Mouse (Mus musculus): ENCODE data around the gene Mcm7. TPM values are rescaled to one million over a fixed set of nuclear protein-coding genes. Genes with fewer than 3 reads are reported as not detected.
A peak's percentile ranks its signal among the peaks of the same experiment; 100 is the strongest.

Mcm7 gene
- total RNA-seq, 2 experiments from 2014 or later: 250 to 395 TPM

DNA sequence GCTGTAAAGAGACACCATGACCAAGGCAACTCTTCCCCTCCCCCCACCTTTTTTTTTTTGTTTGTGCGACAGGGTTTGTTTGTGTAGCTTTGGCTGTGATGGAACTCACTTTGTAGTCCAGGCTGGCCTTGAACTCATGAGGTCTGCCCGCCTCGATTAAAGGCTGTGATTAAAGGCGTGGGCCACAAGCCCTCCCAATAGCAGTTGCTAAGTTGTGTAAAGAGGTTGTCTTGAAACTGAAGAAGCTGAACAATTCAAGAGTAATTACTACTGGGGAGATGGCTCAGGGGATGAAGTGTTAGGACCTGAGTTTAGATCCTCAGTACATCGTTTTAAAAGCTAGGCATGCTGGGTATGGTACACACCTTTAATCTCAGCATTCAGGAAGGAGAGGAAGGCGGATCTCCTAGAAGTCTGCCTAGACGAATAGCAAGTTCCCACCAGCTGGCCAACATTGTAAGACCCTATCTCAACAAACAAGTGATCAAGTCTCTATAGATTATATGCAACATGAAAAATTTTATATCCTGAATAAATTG lies 11.9 kb downstream of the Mcm7 start:
- no peak for ATAC-seq (replicated peaks; ENCODE audit: poor library complexity)

DNA sequence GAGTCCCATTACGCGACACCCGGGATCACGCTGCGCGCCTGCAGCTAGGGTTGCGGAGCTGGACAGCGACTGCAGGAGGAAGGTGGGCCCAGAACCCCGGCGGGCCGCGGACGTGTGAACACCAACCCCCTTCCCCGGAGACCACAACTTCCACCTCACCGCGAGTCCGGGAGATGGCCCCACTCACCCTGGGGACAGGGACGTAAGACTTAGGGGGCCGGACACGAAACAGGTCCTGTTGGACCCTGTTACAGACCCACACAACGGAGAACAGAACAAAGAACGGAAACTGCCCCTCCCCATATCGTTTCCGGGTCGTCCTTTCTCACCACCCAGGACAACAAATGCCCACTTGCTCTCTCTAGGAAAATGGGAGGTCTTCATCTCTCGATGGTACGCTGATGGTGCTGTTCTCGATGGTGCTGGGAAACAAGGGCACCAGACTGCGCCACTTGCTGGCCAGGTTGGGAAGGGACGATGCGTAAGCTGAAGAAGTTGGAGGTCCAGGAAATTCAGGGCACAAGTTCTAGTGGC lies 16.7 kb downstream of the Mcm7 start, which contains the start of gene Zfp113:
TSS of gene Zfp113 (minus strand) at position 302 of the 534 bp plus-strand sequence.
- peak; percentile 97 for ATAC-seq (replicated peaks; ENCODE audit: poor library complexity)

DNA sequence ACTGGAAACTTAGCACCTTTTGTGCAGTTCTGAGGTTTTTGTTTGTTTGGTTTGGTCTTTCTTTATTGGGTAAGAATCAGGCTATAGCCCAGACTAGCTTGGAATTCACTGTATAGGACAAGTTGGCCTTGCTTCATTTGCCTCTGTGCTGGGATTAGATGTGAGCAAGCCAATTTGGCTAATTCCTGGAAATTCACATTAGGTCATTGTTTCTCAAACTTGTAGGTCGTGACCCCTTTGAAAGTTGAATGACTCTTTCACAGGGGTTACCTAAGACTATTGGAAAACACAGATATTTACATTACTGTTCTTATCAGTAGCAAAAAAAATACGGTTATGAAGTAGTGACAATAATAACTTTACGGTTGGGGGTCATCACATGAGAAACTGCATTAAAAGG lies 17.8 kb downstream of the Mcm7 start:
- ATAC-seq (replicated peaks; ENCODE audit: poor library complexity): no peak

DNA sequence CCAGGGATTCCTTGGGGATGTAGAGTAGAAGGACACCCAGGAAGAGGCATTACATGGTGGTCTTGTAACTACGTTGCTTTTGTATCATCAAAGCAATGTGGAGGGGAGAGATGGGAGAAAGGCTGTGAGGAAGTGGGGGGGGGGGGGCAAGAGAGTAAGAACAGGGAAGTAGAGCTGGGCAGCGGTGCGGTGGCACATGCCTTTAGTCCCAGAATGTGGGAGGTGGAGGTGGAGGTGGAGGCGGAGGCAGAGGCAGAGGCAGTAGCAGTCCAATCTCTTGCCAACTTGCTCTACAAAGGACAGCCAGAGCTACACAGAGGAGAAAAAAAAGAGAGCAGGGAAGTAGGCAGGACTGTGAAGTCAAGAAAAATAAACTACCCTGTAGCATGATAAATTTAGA lies 33.6 kb downstream of the Mcm7 start:
- peak; percentile 47 for ATAC-seq (replicated peaks; ENCODE audit: poor library complexity)

DNA sequence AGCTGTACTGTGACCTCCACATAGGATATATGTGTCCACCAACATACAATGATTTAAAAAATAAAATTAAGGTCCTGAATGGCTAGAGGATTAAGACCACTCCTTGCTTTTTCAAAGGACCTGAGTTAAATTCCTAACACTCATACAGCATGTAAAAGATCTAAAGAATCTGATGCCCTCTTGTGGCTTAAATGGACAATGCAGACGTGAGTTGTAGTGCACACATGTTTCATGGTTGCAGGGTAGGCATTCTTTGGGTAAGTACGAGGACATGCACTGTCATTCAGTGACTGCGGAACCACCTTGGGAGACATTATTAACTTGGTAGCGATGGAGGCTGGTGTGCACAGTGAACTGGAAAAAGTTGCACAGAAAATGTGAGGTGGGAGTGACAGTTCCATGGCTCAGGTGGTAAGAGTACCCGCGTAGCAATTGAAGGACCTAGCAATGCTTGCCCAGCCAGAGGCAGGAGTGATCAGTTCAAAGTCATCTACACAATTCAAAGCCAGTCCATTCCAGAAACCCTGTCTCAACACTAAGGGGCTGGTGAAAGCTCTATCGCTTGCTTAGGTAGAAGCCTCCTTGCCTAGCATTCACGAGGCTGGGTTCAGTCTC lies 34.2 kb downstream of the Mcm7 start:
- peak; percentile 89 for ATAC-seq (replicated peaks; ENCODE audit: poor library complexity)

DNA sequence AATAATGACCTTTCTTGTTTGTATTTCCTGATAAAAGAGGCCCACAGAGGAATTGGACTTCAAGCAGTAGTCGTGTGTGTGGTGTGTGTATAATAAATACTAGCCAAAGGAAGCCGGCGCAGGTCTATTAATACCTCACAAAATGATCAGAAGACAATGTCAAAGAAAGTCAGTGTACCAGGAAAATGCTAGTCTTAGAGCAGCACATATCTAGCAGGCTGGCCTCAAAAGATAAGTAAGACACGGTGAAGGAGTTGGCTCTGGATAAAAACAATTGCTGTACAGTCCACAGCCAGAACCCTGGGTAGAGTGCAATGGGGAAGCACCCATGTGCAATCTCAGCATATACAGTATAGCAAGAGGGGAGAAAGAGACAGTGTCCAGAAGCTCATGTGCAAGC lies 35.0 kb downstream of the Mcm7 start:
- ATAC-seq (replicated peaks; ENCODE audit: poor library complexity): peak; percentile 76

DNA sequence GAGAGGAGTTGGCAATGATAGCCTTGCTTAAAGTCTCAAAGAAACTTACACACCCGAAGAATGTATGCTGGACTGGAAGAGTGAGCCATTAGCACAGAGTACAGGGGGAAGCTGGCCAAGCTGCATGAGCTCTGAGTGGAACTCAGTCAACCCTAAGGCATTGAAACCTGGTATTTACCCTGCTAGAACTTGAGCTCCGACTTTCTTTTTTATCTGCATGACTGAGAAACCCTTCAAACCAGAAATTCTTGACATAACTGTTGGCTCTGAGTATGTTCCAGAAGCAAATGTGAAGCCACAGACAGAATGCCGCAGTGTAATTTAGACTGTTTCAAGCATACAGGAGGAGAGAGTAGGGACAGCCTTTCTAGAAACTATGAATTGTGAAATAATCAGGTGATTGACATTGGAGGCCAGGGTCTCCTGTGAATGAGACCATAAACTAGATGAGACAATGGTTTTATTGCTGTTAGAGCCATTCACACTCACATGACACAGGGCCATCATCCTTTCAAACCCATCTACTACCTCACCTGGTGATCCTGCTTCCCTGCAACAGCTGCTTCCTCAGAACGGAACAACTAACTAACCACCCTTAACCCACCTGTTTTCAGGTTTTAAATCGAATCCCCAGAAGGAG lies 39.7 kb downstream of the Mcm7 start:
- no peak for ATAC-seq (replicated peaks; ENCODE audit: poor library complexity)

DNA sequence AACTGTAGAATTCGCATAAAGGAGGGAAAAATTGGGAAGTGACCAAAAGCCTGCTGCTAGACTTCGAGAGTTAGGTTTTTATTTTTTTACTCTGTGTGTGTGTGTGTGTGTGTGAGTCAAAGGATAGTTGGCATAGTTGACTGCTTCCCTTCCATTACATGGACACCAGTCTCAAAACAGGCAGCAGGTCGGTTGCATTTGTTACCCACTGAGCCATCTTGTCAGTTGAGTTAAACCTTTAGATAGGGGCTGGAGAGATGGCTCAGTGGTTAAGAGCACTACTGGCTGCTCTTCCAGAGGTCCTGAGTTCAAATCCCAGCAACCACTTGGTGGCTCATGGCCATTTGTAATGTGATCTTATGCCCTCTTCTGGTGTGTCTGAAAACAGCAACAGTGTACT lies 54.2 kb downstream of the Mcm7 start:
- no peak for ATAC-seq (replicated peaks; ENCODE audit: poor library complexity)

DNA sequence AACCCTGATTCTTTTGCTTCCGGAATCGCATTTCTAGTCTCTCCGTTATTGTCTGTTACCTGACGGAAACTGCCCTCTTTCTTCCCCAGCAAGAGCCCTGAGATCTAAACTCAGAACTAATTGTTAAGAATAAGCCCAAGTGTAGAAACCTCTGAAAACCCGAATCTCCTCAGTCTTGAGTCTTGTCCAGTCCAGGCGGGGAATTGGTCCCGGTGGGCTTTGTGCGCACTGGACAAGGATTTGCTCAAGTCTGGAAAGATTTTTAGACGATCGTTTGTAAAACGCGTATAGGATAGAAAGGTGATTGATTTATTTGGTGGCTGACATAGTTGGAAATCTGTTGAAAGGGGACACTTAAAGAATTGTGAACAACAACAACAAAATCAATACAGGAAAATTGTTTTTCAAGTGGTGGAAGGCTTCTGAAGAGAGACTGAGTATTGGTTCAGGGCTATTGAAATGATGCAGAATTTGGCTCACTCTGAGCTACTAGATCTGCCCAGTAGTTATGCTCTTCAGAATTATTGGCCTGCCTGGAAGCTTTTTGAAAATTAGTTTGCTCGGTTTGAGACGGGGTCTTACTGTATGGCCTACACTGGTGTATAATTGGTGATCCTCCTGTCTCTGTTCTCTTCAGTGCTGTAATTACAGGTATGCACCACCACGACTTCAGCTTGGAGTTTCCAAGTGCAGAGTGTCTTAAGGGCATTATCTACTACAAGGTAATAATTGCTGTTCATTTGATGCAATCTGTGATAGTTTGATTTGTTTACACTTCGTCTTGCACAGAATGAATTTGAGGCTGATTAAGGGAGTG lies 54.8 kb downstream of the Mcm7 start:
- peak; percentile 2; the same call in 1 of the 2 replicates for ATAC-seq (replicated peaks; ENCODE audit: poor library complexity)

DNA sequence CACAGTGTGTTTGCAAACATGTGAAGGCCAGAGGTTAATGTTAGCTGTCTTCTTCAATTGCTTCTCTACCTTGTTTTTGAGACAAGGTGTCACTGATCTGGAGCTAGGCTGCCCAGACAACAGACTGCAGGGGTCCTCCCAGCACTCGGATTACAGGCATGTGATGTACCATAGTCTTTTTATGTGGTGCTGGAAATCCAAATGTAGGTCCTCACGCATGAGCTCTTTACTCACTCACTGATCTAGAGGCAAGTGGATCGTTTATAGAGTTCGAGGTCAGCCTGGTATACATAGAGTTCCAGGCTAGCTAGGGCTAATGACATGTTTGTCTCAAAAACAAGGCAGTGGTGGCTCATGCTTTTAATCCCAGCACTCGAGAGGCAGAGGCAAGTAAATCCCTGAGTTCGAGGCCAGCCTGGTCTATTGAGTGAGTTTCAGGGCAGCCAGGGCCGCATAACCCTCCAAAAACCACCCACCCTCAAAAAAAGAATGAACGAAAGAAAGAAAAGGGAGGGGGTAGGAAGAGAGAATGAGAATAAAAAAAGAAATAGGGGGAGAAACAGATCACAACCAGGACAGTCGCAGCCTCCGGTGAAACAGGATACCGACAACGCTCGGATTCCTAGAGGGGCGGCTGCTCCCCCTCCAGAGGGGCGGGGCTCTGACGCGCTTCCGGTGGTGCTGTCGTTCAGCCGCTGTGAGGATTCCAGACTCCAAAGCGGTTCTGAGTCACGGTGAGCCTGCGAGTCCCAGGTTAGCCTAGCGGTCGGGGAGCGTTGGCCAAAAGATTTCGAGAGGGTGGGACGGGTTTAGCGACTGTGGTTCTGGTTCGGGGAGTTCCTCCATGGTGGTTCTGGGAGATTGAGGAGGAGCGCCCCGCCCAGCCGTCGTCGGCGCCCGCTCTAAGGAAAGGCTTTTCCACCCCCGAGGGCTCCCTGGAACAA lies 55.7 kb downstream of the Mcm7 start, which contains the start of gene Zscan21:
TSS of gene Zscan21 (plus strand) at position 649 of the 944 bp plus-strand sequence.
- ATAC-seq (replicated peaks; ENCODE audit: poor library complexity): peak; percentile 99

Other genes with a start within 250 kb of the Mcm7 start
- gene Gjc3, start 209.3 kb downstream of the Mcm7 start, total RNA-seq (2015): not detected in 2 replicates
- not detected in 2 replicates for gene Gjc3, start 209.3 kb downstream of the Mcm7 start, total RNA-seq (2017)
- not detected in 2 replicates for gene Azgp1, start 190.9 kb downstream of the Mcm7 start, total RNA-seq (2015)
- gene Azgp1, start 190.9 kb downstream of the Mcm7 start, total RNA-seq (2017): not detected in 2 replicates
- gene Smok3a, start 151.2 kb downstream of the Mcm7 start, total RNA-seq (2015): not detected in 2 replicates
- not detected in 2 replicates for gene Smok3a, start 151.2 kb downstream of the Mcm7 start, total RNA-seq (2017)
- not detected in 2 replicates for gene Smok3b, start 151.0 kb downstream of the Mcm7 start, total RNA-seq (2015)
- gene Smok3b, start 151.0 kb downstream of the Mcm7 start, total RNA-seq (2017): not detected in 2 replicates
- not detected in 2 replicates for gene Smok3c, start 119.2 kb downstream of the Mcm7 start, total RNA-seq (2015)
- gene Smok3c, start 119.2 kb downstream of the Mcm7 start, total RNA-seq (2017): not detected in 2 replicates
- gene Zkscan1, start 87.3 kb downstream of the Mcm7 start, total RNA-seq (2015): 26.0 and 30.1 TPM in 2 replicates
- gene Zkscan1, start 87.3 kb downstream of the Mcm7 start, total RNA-seq (2017): 19.9 and 25.2 TPM in 2 replicates
- 13.9 and 14.0 TPM in 2 replicates for gene Zscan21, start 55.5 kb downstream of the Mcm7 start, total RNA-seq (2015)
- gene Zscan21, start 55.5 kb downstream of the Mcm7 start, total RNA-seq (2017): 11.8 and 12.5 TPM in 2 replicates
- 6.5 and 7.5 TPM in 2 replicates for gene Zfp113, start 16.7 kb downstream of the Mcm7 start, total RNA-seq (2015)
- 7.8 and 8.0 TPM in 2 replicates for gene Zfp113, start 16.7 kb downstream of the Mcm7 start, total RNA-seq (2017)
- gene Cops6, start 11.4 kb downstream of the Mcm7 start, total RNA-seq (2015): 161 and 164 TPM in 2 replicates
- gene Cops6, start 11.4 kb downstream of the Mcm7 start, total RNA-seq (2017): 54.4 and 55.6 TPM in 2 replicates
- gene Ap4m1, start 420 bp downstream of the Mcm7 start, total RNA-seq (2015): 14.3 and 15.9 TPM in 2 replicates
- 34.1 and 36.9 TPM in 2 replicates for gene Ap4m1, start 420 bp downstream of the Mcm7 start, total RNA-seq (2017)
- gene Taf6, start 15.0 kb upstream of the Mcm7 start, total RNA-seq (2015): 23.2 and 29.5 TPM in 2 replicates
- 34.0 and 43.8 TPM in 2 replicates for gene Taf6, start 15.0 kb upstream of the Mcm7 start, total RNA-seq (2017)
- 28.7 and 30.1 TPM in 2 replicates for gene Cnpy4, start 15.1 kb upstream of the Mcm7 start, total RNA-seq (2015)
- gene Cnpy4, start 15.1 kb upstream of the Mcm7 start, total RNA-seq (2017): 45.8 and 59.3 TPM in 2 replicates
- gene Mblac1, start 21.9 kb upstream of the Mcm7 start, total RNA-seq (2015): 6.9 and 7.1 TPM in 2 replicates
- gene Mblac1, start 21.9 kb upstream of the Mcm7 start, total RNA-seq (2017): 9.4 and 10.0 TPM in 2 replicates
- 0.94 and 2.0 TPM in 2 replicates for gene Nxpe5, start 53.5 kb upstream of the Mcm7 start, total RNA-seq (2015)
- 1.9 and 2.2 TPM in 2 replicates for gene Nxpe5, start 53.5 kb upstream of the Mcm7 start, total RNA-seq (2017)
- gene Lamtor4, start 83.1 kb upstream of the Mcm7 start, total RNA-seq (2015): 123 and 127 TPM in 2 replicates
- gene Lamtor4, start 83.1 kb upstream of the Mcm7 start, total RNA-seq (2017): 69.9 and 101 TPM in 2 replicates
- gene BC037034, start 91.6 kb upstream of the Mcm7 start, total RNA-seq (2015): 35.7 and 44.1 TPM in 2 replicates
- 44.1 and 46.7 TPM in 2 replicates for gene BC037034, start 91.6 kb upstream of the Mcm7 start, total RNA-seq (2017)
- not detected in 2 replicates for gene Gal3st4, start 100.4 kb upstream of the Mcm7 start, total RNA-seq (2015)
- 0.12 and 0.30 TPM in 2 replicates for gene Gal3st4, start 100.4 kb upstream of the Mcm7 start, total RNA-seq (2017)
- not detected in 2 replicates for gene Gm43720, start 107.5 kb upstream of the Mcm7 start, total RNA-seq (2015)
- gene Gm43720, start 107.5 kb upstream of the Mcm7 start, total RNA-seq (2017): not detected in 2 replicates
- gene Gpc2, start 107.6 kb upstream of the Mcm7 start, total RNA-seq (2015): 1.2 and 2.0 TPM in 2 replicates
- 3.2 and 3.9 TPM in 2 replicates for gene Gpc2, start 107.6 kb upstream of the Mcm7 start, total RNA-seq (2017)
- 15.7 and 20.2 TPM in 2 replicates for gene Stag3, start 107.8 kb upstream of the Mcm7 start, total RNA-seq (2015)
- 9.3 and 22.2 TPM in 2 replicates for gene Stag3, start 107.8 kb upstream of the Mcm7 start, total RNA-seq (2017)
- gene Pvrig, start 169.5 kb upstream of the Mcm7 start, total RNA-seq (2015): 0.54 TPM in 1 of 2 replicates, not detected in the other
- gene Pvrig, start 169.5 kb upstream of the Mcm7 start, total RNA-seq (2017): 0.17 and 0.34 TPM in 2 replicates